Mouse (Mus musculus) frontal cortex, postnatal 10 days (tissue): ENCODE measurements at regions not wholly inside any gene's neighbourhood (a gene's known extent, or its start where the extent isn't known, plus 50 kb on each side); places are given as distances from the start of the nearest gene placed in this dataset.

Experiments
- DNase-seq, 2 experiments: peaks; one replicate each; pipeline ENCODE4 v3.0.0; 2022; ENCODE audit warnings: low spot score in 2 of 2, mixed read lengths in 1 of 2

DNA sequence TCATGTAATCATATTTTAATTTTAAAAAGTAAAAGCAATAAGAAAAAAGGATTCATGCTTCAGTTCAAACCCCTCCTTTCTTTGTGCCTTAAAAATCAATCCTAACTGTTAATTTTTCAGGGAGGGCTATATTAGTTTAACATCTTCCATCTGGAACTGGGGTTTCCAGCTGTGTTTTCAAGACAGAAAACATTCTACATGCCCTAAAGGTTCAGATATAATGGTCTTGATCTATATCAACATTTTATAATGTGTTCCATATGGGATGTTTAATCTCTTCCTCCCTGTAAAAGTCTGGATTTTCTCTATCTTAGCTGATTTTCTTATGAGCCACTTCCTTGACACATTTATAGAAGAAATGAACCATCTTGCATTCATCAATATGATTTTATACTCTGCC lies 205.9 kb upstream of the Grm7 start:
- no peak for DNase-seq

DNA sequence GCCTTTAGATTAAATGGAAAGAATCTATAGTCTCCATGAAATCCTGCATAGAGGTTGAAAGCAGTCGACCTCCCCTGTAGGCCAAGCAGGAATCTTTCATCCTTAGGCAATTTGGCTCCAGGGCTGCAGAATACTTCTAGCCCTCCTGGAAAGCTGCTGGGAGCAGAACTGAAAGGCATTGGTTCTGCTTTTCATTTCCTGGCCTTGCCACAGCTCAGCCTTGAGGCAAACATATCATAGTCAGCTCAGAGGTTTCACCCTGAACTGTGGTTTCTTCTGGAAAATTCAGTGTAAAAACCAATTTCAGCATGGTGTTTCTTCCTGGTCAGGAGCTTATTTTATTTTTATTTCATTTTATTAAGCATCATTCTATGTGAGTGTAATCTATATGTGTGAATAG lies 182.0 kb upstream of the Grm7 start:
- DNase-seq, result no peak

DNA sequence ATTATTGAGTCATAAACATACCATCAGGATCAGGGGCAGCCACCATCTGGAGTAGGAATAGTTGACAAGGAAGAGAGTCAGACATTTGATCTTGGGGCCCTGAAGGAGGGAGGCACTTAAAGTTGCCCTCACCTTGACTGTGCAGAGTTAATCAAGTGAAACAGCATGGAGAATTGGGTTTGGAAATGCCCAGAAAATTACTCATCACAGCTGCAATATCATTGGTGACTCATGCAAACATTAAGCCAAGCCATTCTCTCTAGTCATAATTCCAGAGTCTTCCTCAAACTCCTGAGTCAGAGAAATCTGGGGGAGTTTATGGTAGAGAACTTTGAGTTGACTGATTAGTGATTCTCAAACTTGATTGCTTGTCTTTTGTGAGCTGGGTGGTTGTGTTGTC lies 177.7 kb upstream of the Grm7 start:
- DNase-seq, result no peak

- no peak for DNase-seq
Observed at GRCm38 (mm10) chr6:110505861-110506260, 139.5 kb upstream of the Grm7 start.

DNA sequence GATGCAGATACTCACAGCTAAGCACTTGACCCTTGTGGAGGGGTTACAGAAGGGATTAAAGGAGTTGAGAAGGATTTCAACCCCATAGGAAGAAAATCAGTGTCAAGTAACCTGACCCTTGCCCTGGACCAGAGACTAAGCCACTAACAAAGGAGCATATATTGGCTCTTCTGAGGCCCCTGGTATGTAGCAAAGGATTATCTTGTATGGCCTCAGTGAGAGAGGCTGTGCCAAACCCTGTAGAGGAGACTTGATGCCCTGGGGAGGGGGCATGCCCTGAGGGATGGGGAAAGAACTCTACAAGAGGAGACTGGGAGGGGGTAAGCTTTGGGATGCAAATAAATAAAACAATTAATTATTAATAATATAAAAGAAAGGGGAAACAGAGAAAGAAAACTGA lies 134.9 kb upstream of the Grm7 start:
- DNase-seq, result no peak

GRCm38 (mm10) chr6:110538731-110539191 lies 106.6 kb upstream of the Grm7 start:
- DNase-seq, result peak; percentile 17 to 59

GRCm38 (mm10) chr6:110545542-110545941 lies 99.8 kb upstream of the Grm7 start:
- no peak for DNase-seq

- no peak for DNase-seq
Observed at GRCm38 (mm10) chr6:110554847-110555246, 90.5 kb upstream of the Grm7 start.

DNA sequence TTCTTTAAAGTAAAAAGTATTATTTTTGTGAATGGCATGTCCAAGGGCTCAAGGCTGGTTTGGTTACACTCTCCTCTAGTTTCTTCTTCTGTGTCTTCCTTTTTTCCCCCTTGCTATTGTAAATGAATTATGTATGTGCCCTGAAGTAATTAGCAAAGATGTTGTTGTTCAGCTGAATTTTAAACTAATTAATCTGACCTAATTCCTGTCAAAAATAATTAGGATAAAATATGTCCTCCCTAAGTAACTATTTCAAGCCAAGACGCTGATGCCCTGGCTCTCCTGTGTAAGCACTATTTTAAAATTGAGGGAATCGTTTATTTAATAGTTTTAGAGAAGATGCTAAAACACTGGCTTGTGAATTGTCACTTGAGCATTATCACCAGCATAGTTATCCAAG lies 85.7 kb upstream of the Grm7 start:
- DNase-seq, result no peak

DNA sequence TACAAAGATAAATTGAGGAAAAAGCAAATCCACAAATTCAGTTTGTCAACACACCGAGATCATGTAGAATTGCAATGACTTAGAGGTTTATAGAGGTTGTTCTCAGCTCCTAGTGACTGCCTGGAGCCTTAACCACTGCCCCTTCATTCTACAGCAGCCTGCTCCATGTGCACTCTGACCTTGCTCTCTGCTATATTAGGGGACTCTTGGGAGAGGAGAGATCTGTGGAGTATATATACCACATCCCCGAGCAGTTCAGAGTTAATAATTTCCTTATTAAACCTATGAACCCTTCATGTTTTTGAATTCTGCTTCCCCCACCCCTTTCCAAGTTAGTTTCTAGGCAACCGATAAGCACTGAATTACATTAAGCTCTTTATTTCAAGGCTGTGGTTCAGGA lies 85.0 kb upstream of the Grm7 start:
- no peak for DNase-seq

DNA sequence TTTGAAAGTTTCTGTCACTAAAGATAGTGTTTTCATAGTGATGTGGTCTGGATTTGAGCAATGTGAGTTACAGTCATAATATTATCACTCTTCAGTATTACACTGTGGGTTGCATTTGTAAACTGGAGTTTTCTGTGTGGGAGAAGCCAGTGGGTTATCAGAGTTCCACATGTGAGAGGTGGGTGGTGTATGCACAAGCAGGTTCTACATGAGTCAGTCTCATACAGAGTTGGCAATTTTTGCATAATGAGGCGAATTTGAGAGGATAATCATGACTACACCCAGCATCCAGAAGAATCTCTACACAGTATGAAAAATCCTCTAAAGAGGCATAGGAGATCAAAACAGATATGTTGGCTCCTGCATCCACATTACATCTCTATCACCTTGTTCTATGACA lies 68.2 kb upstream of the Grm7 start:
- DNase-seq, result no peak
